Mouse (Mus musculus): ENCODE measurements around the gene Adam15. TPM values are rescaled to one million over a fixed set of nuclear protein-coding genes. Genes with fewer than 3 reads are reported as not detected.

Adam15 gene
- total RNA-seq, 1 experiment = 56.3 TPM

DNA sequence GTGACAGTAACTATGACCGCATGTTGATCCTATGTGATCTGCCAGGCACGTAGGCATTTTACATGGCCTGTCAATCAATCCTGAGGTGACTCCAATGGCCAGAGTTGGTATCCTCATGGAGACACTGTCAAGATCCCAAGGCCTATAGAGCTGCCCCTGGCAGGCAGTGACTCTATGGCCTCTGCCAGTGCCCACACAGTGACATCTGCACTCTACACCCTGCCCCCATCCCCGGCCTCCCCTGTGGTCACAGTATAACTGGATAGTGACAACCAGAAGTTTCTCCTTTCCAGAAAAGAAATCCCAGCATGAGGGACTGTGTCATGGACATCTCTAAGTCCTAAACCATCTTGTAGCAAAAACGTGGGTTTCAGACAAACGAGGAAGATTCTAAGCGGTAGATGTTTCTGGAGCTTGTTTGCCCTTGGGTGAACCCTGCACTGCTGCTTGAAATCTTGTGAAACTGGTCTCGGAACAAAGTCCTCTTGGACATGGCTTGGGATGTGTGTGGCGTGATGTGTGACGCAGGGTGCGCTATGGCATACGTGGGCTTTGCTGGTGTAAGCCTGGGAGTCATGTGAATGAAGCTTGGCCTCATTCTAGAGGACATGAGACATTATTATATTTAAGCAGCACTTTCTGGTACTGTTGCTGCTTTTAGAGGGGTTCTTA lies 56.4 kb downstream of the Adam15 start:
- in situ Hi-C loops (cut with MboI; ENCODE audit: low sequenced_read_pairs in 2 of 2, unreplicated experiment in 2 of 2) = no loop called here
- no peak overlapping the region for H3K9ac ChIP-seq (ENCODE audit: insufficient read depth, low read depth, low read length, poor library complexity, severe bottlenecking)
- no peak overlapping the region for H3K27ac ChIP-seq (ENCODE audit: insufficient read depth, low read depth, low read length, poor library complexity, severe bottlenecking)
- H3K4me3 ChIP-seq (ENCODE audit: insufficient read depth in 1 of 2, low read depth in 1 of 2, low read length in 2 of 2, poor library complexity in 1 of 2, severe bottlenecking in 1 of 2) = no peak overlapping the region
- H3K4me1 ChIP-seq (ENCODE audit: control insufficient read depth in 2 of 2, insufficient read depth in 2 of 2, low read length in 2 of 2, poor library complexity in 1 of 2) = no peaks in the 10 kb centered on the region
- H3K9me3 ChIP-seq (ENCODE audit: control insufficient read depth, insufficient read depth, low read depth, low read length) = no peaks in the 10 kb centered on the region
- no peaks in the 10 kb centered on the region for H3K36me3 ChIP-seq (ENCODE audit: control insufficient read depth, insufficient read depth, low read length, poor library complexity, severe bottlenecking)
- TF ChIP-seq MAFK (IDR thresholded peaks at IDR 0.05; ENCODE audit: insufficient read depth, low read depth, low read length) (no peak), ZNF384 (IDR thresholded peaks at IDR 0.05; ENCODE audit: low read depth, low read length) (no peak), ZC3H11A (IDR thresholded peaks at IDR 0.05; ENCODE audit: borderline replicate concordance, low read depth, low read length) (no peak), CHD2 (IDR thresholded peaks at IDR 0.05; ENCODE audit: low read depth, low read length) (no peak), HCFC1 (IDR thresholded peaks at IDR 0.05; ENCODE audit: borderline replicate concordance, insufficient read depth, low read length) (no peak)
- DNase-seq (ENCODE audit: low read depth, low spot score) = no peak

DNA sequence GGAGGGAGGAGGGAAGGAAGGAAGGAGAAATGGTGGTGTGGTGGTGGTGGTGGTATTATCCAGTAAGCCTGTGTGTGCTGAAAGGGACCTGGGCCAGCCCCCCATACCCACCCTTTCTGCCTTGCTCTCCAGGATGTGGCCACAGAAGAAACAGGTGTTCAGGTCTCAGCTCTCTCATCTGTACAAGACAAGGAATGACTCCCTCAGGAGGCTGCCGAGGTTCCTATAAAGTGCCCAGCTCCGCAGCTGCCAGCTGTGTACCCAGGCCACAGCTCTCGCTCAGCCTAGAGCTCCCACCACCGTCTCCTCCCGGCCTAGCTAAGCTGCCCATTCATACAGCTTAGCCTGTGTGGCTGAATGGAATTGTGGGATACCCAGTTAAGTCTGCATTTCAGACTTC lies 57.5 kb downstream of the Adam15 start:
- H3K27ac ChIP-seq (ENCODE audit: insufficient read depth, low read depth, low read length, poor library complexity, severe bottlenecking) = no peak overlapping the region
- H3K4me1 ChIP-seq (ENCODE audit: control insufficient read depth in 2 of 2, insufficient read depth in 2 of 2, low read length in 2 of 2, poor library complexity in 1 of 2) = peaks cover 0 to 3% of the 10 kb centered on the region in 2 experiments; a peak in 1 of 4 replicates
- H3K9me3 ChIP-seq (ENCODE audit: control insufficient read depth, insufficient read depth, low read depth, low read length) = no peaks in the 10 kb centered on the region
- DNase-seq (ENCODE audit: low read depth, low spot score) = no peak
- no peak overlapping the region for H3K9ac ChIP-seq (ENCODE audit: insufficient read depth, low read depth, low read length, poor library complexity, severe bottlenecking)
- TF ChIP-seq HCFC1 (IDR thresholded peaks at IDR 0.05; ENCODE audit: borderline replicate concordance, insufficient read depth, low read length) (no peak), CHD2 (IDR thresholded peaks at IDR 0.05; ENCODE audit: low read depth, low read length) (no peak), ZNF384 (IDR thresholded peaks at IDR 0.05; ENCODE audit: low read depth, low read length) (no peak), MAFK (IDR thresholded peaks at IDR 0.05; ENCODE audit: insufficient read depth, low read depth, low read length) (no peak), ZC3H11A (IDR thresholded peaks at IDR 0.05; ENCODE audit: borderline replicate concordance, low read depth, low read length) (no peak)
- no peaks in the 10 kb centered on the region for H3K36me3 ChIP-seq (ENCODE audit: control insufficient read depth, insufficient read depth, low read length, poor library complexity, severe bottlenecking)
- in situ Hi-C loops (cut with MboI; ENCODE audit: low sequenced_read_pairs in 2 of 2, unreplicated experiment in 2 of 2) = no loop called here
- no peak overlapping the region for H3K4me3 ChIP-seq (ENCODE audit: insufficient read depth in 1 of 2, low read depth in 1 of 2, low read length in 2 of 2, poor library complexity in 1 of 2, severe bottlenecking in 1 of 2)

- Histone ChIP-seq H3K36me3 (ENCODE audit: control insufficient read depth, insufficient read depth, low read length, poor library complexity, severe bottlenecking) (no peaks in the 10 kb centered on the region), H3K9me3 (ENCODE audit: control insufficient read depth, insufficient read depth, low read depth, low read length) (no peaks in the 10 kb centered on the region), H3K27ac (ENCODE audit: insufficient read depth, low read depth, low read length, poor library complexity, severe bottlenecking) (no peak overlapping the region), H3K4me1 (ENCODE audit: control insufficient read depth in 2 of 2, insufficient read depth in 2 of 2, low read length in 2 of 2, poor library complexity in 1 of 2) (peaks cover 0 to 6% of the 10 kb centered on the region in 2 experiments; a peak in 1 of 4 replicates), H3K4me3 (ENCODE audit: insufficient read depth in 1 of 2, low read depth in 1 of 2, low read length in 2 of 2, poor library complexity in 1 of 2, severe bottlenecking in 1 of 2) (no peak overlapping the region), H3K9ac (ENCODE audit: insufficient read depth, low read depth, low read length, poor library complexity, severe bottlenecking) (no peak overlapping the region)
- DNase-seq (ENCODE audit: low read depth, low spot score) = no peak
- TF ChIP-seq CHD2 (IDR thresholded peaks at IDR 0.05; ENCODE audit: low read depth, low read length) (no peak), ZNF384 (IDR thresholded peaks at IDR 0.05; ENCODE audit: low read depth, low read length) (no peak), HCFC1 (IDR thresholded peaks at IDR 0.05; ENCODE audit: borderline replicate concordance, insufficient read depth, low read length) (no peak), MAFK (IDR thresholded peaks at IDR 0.05; ENCODE audit: insufficient read depth, low read depth, low read length) (no peak), ZC3H11A (IDR thresholded peaks at IDR 0.05; ENCODE audit: borderline replicate concordance, low read depth, low read length) (no peak)
- in situ Hi-C loops (cut with MboI; ENCODE audit: low sequenced_read_pairs in 2 of 2, unreplicated experiment in 2 of 2) = no loop called here
These were observed 57.9 kb downstream of the Adam15 start for GRCm38 (mm10) chr3:89291874-89292273.

Other genes with a start within 250 kb of the Adam15 start
- gene Gm43738, start 248.9 kb downstream of the Adam15 start, total RNA-seq (2012; rRNA removed) = 0.26 TPM in 1 of 2 replicates, not detected in the other
- gene Fdps, start 248.0 kb downstream of the Adam15 start, total RNA-seq (2012; rRNA removed) = 181 and 184 TPM in 2 replicates
- 0.85 and 0.90 TPM in 2 replicates for gene Pklr, start 213.9 kb downstream of the Adam15 start, total RNA-seq (2012; rRNA removed)
- 4.0 and 6.0 TPM in 2 replicates for gene Hcn3, start 189.8 kb downstream of the Adam15 start, total RNA-seq (2012; rRNA removed)
- 42.0 and 60.1 TPM in 2 replicates for gene Clk2, start 185.2 kb downstream of the Adam15 start, total RNA-seq (2012; rRNA removed)
- gene Scamp3, start 172.5 kb downstream of the Adam15 start, total RNA-seq (2012; rRNA removed) = 83.2 and 102 TPM in 2 replicates
- gene Fam189b, start 166.9 kb downstream of the Adam15 start, total RNA-seq (2012; rRNA removed) = 8.6 and 9.3 TPM in 2 replicates
- 69.3 and 89.7 TPM in 2 replicates for gene Gba, start 147.1 kb downstream of the Adam15 start, total RNA-seq (2012; rRNA removed)
- gene Thbs3, start 134.8 kb downstream of the Adam15 start, total RNA-seq (2012; rRNA removed) = 36.9 and 46.9 TPM in 2 replicates
- gene Mtx1, start 122.9 kb downstream of the Adam15 start, total RNA-seq (2012; rRNA removed) = 234 and 251 TPM in 2 replicates
- gene Muc1, start 120.9 kb downstream of the Adam15 start, total RNA-seq (2012; rRNA removed) = 3.0 and 3.9 TPM in 2 replicates
- gene Krtcap2, start 104.0 kb downstream of the Adam15 start, total RNA-seq (2012; rRNA removed) = 113 and 134 TPM in 2 replicates
- 3.1 and 5.3 TPM in 2 replicates for gene Trim46, start 103.7 kb downstream of the Adam15 start, total RNA-seq (2012; rRNA removed)
- gene Dpm3, start 90.6 kb downstream of the Adam15 start, total RNA-seq (2012; rRNA removed) = 207 and 297 TPM in 2 replicates
- 17.0 and 27.0 TPM in 2 replicates for gene Slc50a1, start 79.4 kb downstream of the Adam15 start, total RNA-seq (2012; rRNA removed)
- gene Efna1, start 68.9 kb downstream of the Adam15 start, total RNA-seq (2012; rRNA removed) = 2.1 and 9.5 TPM in 2 replicates
- 7.5 and 12.5 TPM in 2 replicates for gene Efna3, start 27.0 kb downstream of the Adam15 start, total RNA-seq (2012; rRNA removed)
- 24.0 and 41.9 TPM in 2 replicates for gene Efna4, start 12.0 kb downstream of the Adam15 start, total RNA-seq (2012; rRNA removed)
- not detected in 2 replicates for gene Dcst2, start 12.0 kb upstream of the Adam15 start, total RNA-seq (2012; rRNA removed)
- 0.09 and 0.16 TPM in 2 replicates for gene Dcst1, start 15.3 kb upstream of the Adam15 start, total RNA-seq (2012; rRNA removed)
- gene Zbtb7b, start 44.8 kb upstream of the Adam15 start, total RNA-seq (2012; rRNA removed) = 11.8 and 13.0 TPM in 2 replicates
- not detected in 2 replicates for gene Lenep, start 52.8 kb upstream of the Adam15 start, total RNA-seq (2012; rRNA removed)
- 20.3 and 20.9 TPM in 2 replicates for gene Flad1, start 61.9 kb upstream of the Adam15 start, total RNA-seq (2012; rRNA removed)
- 162 and 190 TPM in 2 replicates for gene Cks1b, start 68.4 kb upstream of the Adam15 start, total RNA-seq (2012; rRNA removed)
- 66.9 and 72.0 TPM in 2 replicates for gene Shc1, start 68.4 kb upstream of the Adam15 start, total RNA-seq (2012; rRNA removed)
- gene Pygo2, start 80.2 kb upstream of the Adam15 start, total RNA-seq (2012; rRNA removed) = 39.2 and 50.3 TPM in 2 replicates
- gene Pbxip1, start 86.7 kb upstream of the Adam15 start, total RNA-seq (2012; rRNA removed) = 19.3 and 20.8 TPM in 2 replicates
- gene Pmvk, start 104.5 kb upstream of the Adam15 start, total RNA-seq (2012; rRNA removed) = 35.0 and 38.6 TPM in 2 replicates
- 0.13 and 0.26 TPM in 2 replicates for gene Kcnn3, start 170.2 kb upstream of the Adam15 start, total RNA-seq (2012; rRNA removed)

Data from ES-E14 (cell line).